8 mouse cellular contexts compared by ENCODE assay signal in the genomic region with DNA sequence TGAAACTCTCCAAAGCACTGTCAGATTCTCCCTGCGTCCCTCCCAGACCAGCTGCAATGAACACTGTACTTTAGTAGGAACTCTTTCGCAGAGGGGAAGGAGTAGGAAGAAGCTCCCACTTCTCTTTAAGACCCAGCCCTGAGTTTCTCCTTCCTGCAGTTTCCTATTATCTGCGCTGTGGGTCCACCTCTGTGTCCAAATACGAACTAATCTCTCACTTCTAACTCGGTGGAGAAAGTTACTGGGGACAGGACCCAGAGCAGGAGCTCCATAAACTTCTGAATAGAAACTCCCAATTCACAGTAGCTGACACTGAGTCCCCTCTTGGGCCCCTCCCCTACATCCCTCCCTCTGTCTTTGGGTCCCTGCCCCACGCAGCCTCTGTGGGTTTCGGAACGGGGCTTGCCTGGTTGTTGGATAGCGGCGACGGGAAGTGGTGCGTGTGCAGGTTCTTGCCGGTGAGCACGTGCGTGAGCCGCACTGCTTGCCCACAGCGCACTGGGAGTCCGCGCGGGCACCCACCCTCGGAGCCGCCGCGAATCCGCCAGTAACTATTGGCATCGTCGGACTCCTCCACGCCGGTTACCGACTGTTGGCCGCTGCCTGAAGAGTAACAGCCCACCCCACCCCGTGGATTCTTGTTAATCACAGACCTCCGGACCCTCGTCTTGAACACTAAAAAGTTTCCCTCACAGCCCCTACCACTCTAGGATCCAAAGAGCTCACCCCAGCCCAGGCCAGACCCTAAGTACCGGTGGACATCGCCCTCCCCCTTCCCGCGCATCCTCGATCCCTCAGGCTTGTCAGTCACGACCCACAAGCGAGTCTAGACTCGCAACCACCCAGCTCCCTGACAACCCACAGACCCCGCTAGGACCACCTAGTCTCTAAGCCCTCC. TPM values are rescaled to one million over a fixed set of nuclear protein-coding genes. Genes with fewer than 3 reads are reported as not detected.
DNase-seq lines count a peak whose midpoint lies in the region; ATAC-seq lines count a peak whose summit lies in the region.

No protein-coding gene starts in this region.

- peak overlapping the region; percentile 87 for H3K27ac ChIP-seq in forebrain, embryonic 12.5 days
- peak overlapping the region; percentile 86 for H3K27ac ChIP-seq in midbrain, embryonic 12.5 days (replicated peaks)

- H3K4me2 ChIP-seq in forebrain, embryonic 12.5 days: peak overlapping the region; percentile 82
- H3K4me2 ChIP-seq in midbrain, embryonic 12.5 days (replicated peaks): peak overlapping the region; percentile 97

- no peaks in the 10 kb centered on the region for H3K27me3 ChIP-seq in forebrain, embryonic 12.5 days
- 0 out of 2 replicates have a peak, but pooled peaks cover 7% of the 10 kb centered on the region for H3K27me3 ChIP-seq in midbrain, embryonic 12.5 days

- 5% methylated on average over 43 of the region's 43 CpGs for WGBS in forebrain, embryonic 12.5 days
- WGBS in midbrain, embryonic 12.5 days: 5% methylated on average over 43 of the region's 43 CpGs

- H3K9me3 ChIP-seq in forebrain, embryonic 12.5 days: no peaks in the 10 kb centered on the region
- H3K9me3 ChIP-seq in midbrain, embryonic 12.5 days: no peaks in the 10 kb centered on the region

- no peaks in the 10 kb centered on the region for H3K36me3 ChIP-seq in forebrain, embryonic 12.5 days (replicated peaks)
- no peaks in the 10 kb centered on the region for H3K36me3 ChIP-seq in midbrain, embryonic 12.5 days

- peak; percentile 82 for ATAC-seq in forebrain, embryonic 12.5 days (ENCODE audit: low FRiP score)
- peak; percentile 87 for ATAC-seq in midbrain, embryonic 12.5 days (ENCODE audit: low FRiP score, low read depth)

- peak overlapping the region; percentile 75 for H3K4me3 ChIP-seq in forebrain, embryonic 12.5 days (replicated peaks)
- peak overlapping the region; percentile 83 for H3K4me3 ChIP-seq in midbrain, embryonic 12.5 days

- peak; percentile 14 to 16 for DNase-seq in lung, adult 18-20 months
- DNase-seq in lung, postnatal 4 days: no peak
- DNase-seq in ZHBTc4 (ENCODE audit: low read depth, low spot score): peak; percentile 48
- peak; percentile 32 for DNase-seq in kidney, postnatal 10 days
- peak; percentile 46 for DNase-seq in thymus, postnatal 14 days
- DNase-seq in adrenal gland, adult (ENCODE audit: inconsistent age in 2 of 2, low spot score in 1 of 2): no peak

- H3K9ac ChIP-seq in forebrain, embryonic 12.5 days: peak overlapping the region; percentile 70
- H3K9ac ChIP-seq in midbrain, embryonic 12.5 days (replicated peaks): peak overlapping the region; percentile 69

- peaks cover 17% of the 10 kb centered on the region for H3K4me1 ChIP-seq in forebrain, embryonic 12.5 days
- peaks cover 15% of the 10 kb centered on the region for H3K4me1 ChIP-seq in midbrain, embryonic 12.5 days

RNA-seq across cellular contexts. Expression of gene Sdf2l1, which starts 0.7 kb away (rescaled TPM):
- 63.8 and 66.3 TPM in 2 replicates for polyA plus RNA-seq in forebrain, embryonic 12.5 days (2016; fragmentation: Nextera tagmentation; extraction: Ambion mirVana)
- 58.6 and 58.8 TPM in 2 replicates for polyA plus RNA-seq in midbrain, embryonic 12.5 days (2016; fragmentation: Nextera tagmentation; extraction: Ambion mirVana)

RNA-seq across cellular contexts. Expression of gene 2610318N02Rik, which starts 6.5 kb away (rescaled TPM):
- polyA plus RNA-seq in forebrain, embryonic 12.5 days (2016; fragmentation: Nextera tagmentation; extraction: Ambion mirVana): 79.2 and 79.9 TPM in 2 replicates
- 71.6 and 73.8 TPM in 2 replicates for polyA plus RNA-seq in midbrain, embryonic 12.5 days (2016; fragmentation: Nextera tagmentation; extraction: Ambion mirVana)

RNA-seq across cellular contexts. Expression of gene Ydjc, which starts 13.0 kb away (rescaled TPM):
- polyA plus RNA-seq in forebrain, embryonic 12.5 days (2016; fragmentation: Nextera tagmentation; extraction: Ambion mirVana): 8.0 and 9.6 TPM in 2 replicates
- polyA plus RNA-seq in midbrain, embryonic 12.5 days (2016; fragmentation: Nextera tagmentation; extraction: Ambion mirVana): 9.6 and 10.0 TPM in 2 replicates

RNA-seq across cellular contexts. Expression of gene Ccdc116, which starts 15.6 kb away (rescaled TPM):
- polyA plus RNA-seq in forebrain, embryonic 12.5 days (2016; fragmentation: Nextera tagmentation; extraction: Ambion mirVana): 0.63 and 0.65 TPM in 2 replicates
- polyA plus RNA-seq in midbrain, embryonic 12.5 days (2016; fragmentation: Nextera tagmentation; extraction: Ambion mirVana): 0.63 and 0.92 TPM in 2 replicates

RNA-seq across cellular contexts. Expression of gene Ppil2, which starts 20.4 kb away (rescaled TPM):
- 149 and 160 TPM in 2 replicates for polyA plus RNA-seq in forebrain, embryonic 12.5 days (2016; fragmentation: Nextera tagmentation; extraction: Ambion mirVana)
- 154 and 164 TPM in 2 replicates for polyA plus RNA-seq in midbrain, embryonic 12.5 days (2016; fragmentation: Nextera tagmentation; extraction: Ambion mirVana)

Comparison
In these comparisons a context has a peak if more than half of its experiments do, and no peak if none do; other contexts are left out.
1. DNase-seq: peak in lung, adult 18-20 months (2 of 2), ZHBTc4 (single experiment), kidney, postnatal 10 days (single experiment) and thymus, postnatal 14 days (single experiment); none in lung, postnatal 4 days (0 of 2) and adrenal gland, adult (0 of 2).